Mouse (Mus musculus): ENCODE results near the gene Baiap2. TPM values are rescaled to one million over a fixed set of nuclear protein-coding genes. Genes with fewer than 3 reads are reported as not detected.

The Baiap2 gene
- polyA plus RNA-seq, 1 experiment: 27.4 TPM

DNA sequence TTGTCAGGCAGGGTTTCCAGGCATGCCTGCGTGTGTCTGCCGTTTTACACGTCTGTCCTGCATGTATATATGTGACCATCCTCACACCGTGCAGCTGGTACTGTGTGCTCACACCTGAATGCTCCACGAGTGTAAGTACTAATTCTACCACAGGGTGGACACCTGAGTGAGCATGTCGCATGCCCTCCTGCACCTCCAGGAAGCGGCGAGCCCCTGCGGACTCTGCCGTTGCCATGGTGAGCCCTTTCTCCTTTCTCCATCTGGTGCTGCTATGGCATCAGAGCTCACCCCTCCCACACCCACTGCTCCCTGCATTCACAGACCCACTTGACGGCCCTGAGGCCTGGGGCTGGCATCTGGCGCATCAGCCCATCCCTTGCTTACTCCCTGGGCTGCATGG lies 80.3 kb downstream of the Baiap2 start:
- no peak overlapping the region for H3K27ac ChIP-seq (ENCODE audit: insufficient read depth, low read length)
- no peak overlapping the region for H3K4me3 ChIP-seq (ENCODE audit: insufficient read depth, low read length)
- H3K4me1 ChIP-seq (ENCODE audit: control insufficient read depth, insufficient read depth, low read length): no peaks in the 10 kb centered on the region
- no peak for TF ChIP-seq CTCF (IDR thresholded peaks at IDR 0.05; ENCODE audit: borderline replicate concordance, insufficient read depth, low read length)
- TF ChIP-seq POLR2A (IDR thresholded peaks at IDR 0.05; ENCODE audit: low read depth, low read length): no peak

DNA sequence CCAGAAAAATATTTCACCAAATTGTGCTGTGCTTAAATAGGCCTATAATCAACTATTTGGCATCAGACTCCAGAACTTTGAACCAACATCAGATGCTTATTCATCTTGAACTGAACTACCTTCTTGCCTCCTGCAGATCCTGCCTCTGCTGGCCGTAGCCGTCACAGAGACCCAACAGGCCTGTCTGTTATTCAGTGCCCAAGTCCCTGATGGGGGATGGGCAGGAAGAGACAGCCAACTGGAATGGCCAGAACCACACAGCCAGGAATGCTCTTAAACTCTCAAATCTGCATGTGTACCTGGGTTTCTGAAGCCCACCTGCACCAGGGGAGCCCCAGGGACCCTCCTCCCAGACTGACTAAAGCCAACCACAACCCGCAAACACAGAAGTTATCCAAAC lies 84.4 kb downstream of the Baiap2 start:
- no peak overlapping the region for H3K4me3 ChIP-seq (ENCODE audit: insufficient read depth, low read length)
- H3K27ac ChIP-seq (ENCODE audit: insufficient read depth, low read length): no peak overlapping the region
- TF ChIP-seq POLR2A (IDR thresholded peaks at IDR 0.05; ENCODE audit: low read depth, low read length) (no peak), CTCF (IDR thresholded peaks at IDR 0.05; ENCODE audit: borderline replicate concordance, insufficient read depth, low read length) (no peak)
- no peaks in the 10 kb centered on the region for H3K4me1 ChIP-seq (ENCODE audit: control insufficient read depth, insufficient read depth, low read length)

DNA sequence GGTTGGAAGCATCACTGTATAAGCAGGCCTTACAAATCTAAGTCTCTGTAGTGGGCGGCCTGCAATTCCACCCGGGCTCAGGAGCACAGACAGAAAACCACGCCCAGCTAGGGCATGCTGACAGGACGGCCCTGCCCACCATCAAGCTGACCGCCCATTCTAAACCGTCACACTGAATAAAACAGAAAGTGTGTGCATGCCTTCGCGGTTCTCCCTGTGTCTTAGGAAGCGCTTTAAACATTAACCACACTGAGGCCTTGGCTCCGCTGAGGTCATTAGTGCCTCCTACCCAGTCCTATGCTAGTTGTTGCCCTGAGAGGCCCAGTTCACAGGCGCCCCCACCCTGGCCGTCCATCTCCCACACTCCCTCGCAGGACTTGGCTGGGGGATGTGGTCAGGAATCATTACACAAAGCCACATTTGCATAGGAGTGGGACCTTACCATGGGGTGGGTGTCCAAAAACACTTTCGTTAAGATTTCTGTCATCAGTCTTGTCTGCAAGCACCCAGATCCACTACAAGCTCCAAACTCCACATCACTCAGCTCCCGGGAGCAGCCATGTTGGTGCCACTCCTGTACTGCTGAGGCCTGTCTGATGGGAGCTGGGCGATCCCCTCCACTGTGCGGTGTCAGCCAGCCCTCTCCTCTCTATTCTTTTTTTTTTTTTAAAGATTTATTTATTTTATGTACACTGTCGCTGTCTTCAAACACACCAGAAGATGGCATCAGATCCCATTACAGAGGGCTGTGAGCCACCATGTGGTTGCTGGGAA lies 85.9 kb downstream of the Baiap2 start:
- Histone ChIP-seq H3K4me1 (ENCODE audit: control insufficient read depth, insufficient read depth, low read length) (no peaks in the 10 kb centered on the region), H3K4me3 (ENCODE audit: insufficient read depth, low read length) (no peak overlapping the region), H3K27ac (ENCODE audit: insufficient read depth, low read length) (no peak overlapping the region)
- no peak for TF ChIP-seq CTCF (IDR thresholded peaks at IDR 0.05; ENCODE audit: borderline replicate concordance, insufficient read depth, low read length)
- TF ChIP-seq POLR2A (IDR thresholded peaks at IDR 0.05; ENCODE audit: low read depth, low read length): no peak

DNA sequence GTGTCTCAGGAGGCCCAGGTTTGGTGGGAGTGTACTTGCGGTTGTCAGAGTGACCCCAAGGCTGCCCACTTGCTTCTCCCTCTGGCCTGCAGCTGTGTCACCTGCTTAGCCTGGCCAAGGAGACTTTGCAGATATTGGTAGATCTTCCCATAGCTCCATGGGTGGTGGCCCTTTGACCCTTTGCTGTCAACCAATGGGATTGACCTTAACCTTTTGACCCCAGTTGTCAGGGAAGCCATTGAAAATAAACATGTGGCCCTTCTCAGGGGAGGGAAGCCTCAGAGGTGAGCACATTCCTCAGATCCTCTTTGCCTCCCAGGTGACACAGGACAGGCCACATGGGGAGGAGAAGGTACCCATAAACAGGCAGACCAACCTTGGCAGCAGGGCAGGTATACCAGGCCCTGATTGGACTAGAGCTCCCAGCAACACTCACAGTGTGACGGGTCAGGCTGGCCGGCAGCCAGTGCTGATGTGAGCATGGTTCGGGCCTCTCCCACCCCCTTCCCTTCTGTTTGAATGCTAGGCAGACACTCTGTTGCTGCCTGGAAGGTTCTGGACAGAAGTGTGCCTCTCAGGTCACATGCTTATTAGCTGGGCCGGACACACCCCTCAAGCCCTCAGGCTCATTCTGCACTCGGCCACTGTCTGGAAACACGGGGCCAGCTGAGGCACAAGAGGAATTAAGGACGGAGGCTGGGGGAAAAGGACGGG lies 87.0 kb downstream of the Baiap2 start:
- Histone ChIP-seq H3K4me3 (ENCODE audit: insufficient read depth, low read length) (no peak overlapping the region), H3K4me1 (ENCODE audit: control insufficient read depth, insufficient read depth, low read length) (no peaks in the 10 kb centered on the region), H3K27ac (ENCODE audit: insufficient read depth, low read length) (no peak overlapping the region)
- no peak for TF ChIP-seq POLR2A (IDR thresholded peaks at IDR 0.05; ENCODE audit: low read depth, low read length)
- no peak for TF ChIP-seq CTCF (IDR thresholded peaks at IDR 0.05; ENCODE audit: borderline replicate concordance, insufficient read depth, low read length)

DNA sequence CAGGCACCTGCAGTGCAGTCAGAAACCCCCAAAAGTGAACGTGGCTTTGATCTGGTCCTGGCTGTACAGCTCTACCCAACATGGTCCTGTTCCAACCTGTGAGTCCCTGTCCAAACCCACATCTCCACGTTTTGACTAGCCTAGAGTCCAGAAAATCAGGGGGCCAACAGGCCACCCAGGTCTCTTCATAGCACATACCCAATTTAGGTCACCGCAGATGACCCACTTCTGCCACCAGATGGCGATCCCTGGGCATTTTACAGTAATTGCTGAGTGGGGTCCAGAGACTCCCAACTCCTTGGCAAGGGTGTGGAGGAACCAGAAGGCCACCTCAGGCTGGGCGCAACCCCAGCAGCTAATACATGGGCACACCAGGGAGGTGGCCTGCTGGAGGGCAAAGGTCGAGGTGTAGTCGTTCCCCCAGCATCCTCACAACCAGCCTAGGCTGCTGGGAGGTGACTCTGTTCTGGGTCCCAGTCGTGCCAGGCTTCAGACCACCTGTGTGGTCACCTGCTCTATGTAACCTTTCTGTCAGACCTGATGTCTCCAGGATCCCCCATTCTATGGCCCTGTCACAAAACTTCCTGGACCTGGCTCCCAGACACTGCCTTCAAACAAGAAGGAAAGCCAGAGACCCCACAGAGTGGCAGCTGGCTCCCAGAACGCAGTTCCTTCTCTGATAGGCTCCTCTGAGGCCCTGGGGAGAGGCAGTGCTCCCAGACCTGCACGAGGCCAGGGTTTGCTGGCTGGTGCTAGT lies 87.8 kb downstream of the Baiap2 start:
- TF ChIP-seq POLR2A (IDR thresholded peaks at IDR 0.05; ENCODE audit: low read depth, low read length): no peak
- peak; percentile 38 for TF ChIP-seq CTCF (IDR thresholded peaks at IDR 0.05; ENCODE audit: borderline replicate concordance, insufficient read depth, low read length)
- Histone ChIP-seq H3K4me1 (ENCODE audit: control insufficient read depth, insufficient read depth, low read length) (no peaks in the 10 kb centered on the region), H3K27ac (ENCODE audit: insufficient read depth, low read length) (no peak overlapping the region), H3K4me3 (ENCODE audit: insufficient read depth, low read length) (no peak overlapping the region)

DNA sequence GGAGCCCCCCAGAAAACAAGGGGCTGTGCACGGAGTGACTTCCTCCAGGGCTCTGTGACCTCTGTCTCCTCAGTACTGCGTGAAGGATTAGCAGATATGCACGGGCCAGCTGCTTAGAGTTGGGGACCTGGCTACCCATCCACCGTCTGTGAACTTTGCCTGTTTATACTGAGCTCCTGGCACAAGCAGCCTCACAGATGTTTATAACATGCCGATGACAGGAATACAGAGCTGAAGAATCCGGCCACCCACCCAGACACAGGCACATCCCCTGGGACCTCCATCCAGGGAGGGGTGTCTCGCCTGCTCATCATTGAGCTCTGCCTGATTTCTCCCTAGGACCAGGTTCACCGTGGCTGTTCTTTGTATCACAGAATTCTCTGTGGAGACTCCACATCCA lies 89.5 kb downstream of the Baiap2 start:
- no peak for TF ChIP-seq CTCF (IDR thresholded peaks at IDR 0.05; ENCODE audit: borderline replicate concordance, insufficient read depth, low read length)
- no peak for TF ChIP-seq POLR2A (IDR thresholded peaks at IDR 0.05; ENCODE audit: low read depth, low read length)
- Histone ChIP-seq H3K4me3 (ENCODE audit: insufficient read depth, low read length) (no peak overlapping the region), H3K27ac (ENCODE audit: insufficient read depth, low read length) (no peak overlapping the region), H3K4me1 (ENCODE audit: control insufficient read depth, insufficient read depth, low read length) (no peaks in the 10 kb centered on the region)

DNA sequence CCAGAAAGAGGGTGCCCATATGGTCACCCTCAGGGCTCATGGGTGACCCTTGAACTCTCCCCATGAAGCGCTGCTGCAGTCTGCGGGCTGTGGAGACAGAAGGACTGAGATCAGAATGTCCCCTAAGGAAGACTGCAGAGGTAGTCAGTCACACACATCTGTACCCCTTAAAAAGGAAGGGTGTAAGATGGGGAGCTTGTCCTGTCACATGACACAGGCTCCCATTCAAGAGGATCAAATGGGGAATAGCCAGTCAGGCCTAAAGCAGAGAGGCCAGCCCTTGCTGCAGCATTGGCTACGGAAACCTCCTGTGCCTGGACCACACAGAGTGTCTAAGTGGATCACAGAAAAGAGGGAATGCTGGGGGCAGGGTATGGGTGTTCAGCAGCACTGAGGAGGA lies 90.9 kb downstream of the Baiap2 start:
- TF ChIP-seq POLR2A (IDR thresholded peaks at IDR 0.05; ENCODE audit: low read depth, low read length) (no peak), CTCF (IDR thresholded peaks at IDR 0.05; ENCODE audit: borderline replicate concordance, insufficient read depth, low read length) (no peak)
- no peaks in the 10 kb centered on the region for H3K4me1 ChIP-seq (ENCODE audit: control insufficient read depth, insufficient read depth, low read length)
- no peak overlapping the region for H3K27ac ChIP-seq (ENCODE audit: insufficient read depth, low read length)

DNA sequence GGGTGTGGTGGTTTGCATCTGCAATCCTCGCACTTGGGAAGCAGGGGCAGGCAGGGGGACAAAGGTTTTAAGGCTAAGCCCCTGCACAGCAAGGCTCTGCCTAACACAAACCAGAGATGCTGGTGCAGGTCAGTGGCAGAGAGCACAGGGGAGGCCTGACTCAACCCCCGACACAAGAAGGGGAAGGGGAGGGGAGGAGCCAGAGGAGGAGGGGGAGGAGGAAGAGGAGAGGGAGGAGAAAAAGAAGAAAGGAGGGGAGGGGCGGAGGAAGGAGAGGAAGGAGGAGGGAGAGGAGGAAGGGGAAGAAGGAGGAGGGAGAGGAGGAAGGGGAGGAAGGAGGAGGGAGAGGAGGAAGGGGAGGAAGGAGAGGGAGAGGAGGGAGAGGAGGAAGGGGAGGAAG lies 91.7 kb downstream of the Baiap2 start:
- Histone ChIP-seq H3K4me1 (ENCODE audit: control insufficient read depth, insufficient read depth, low read length) (no peaks in the 10 kb centered on the region), H3K27ac (ENCODE audit: insufficient read depth, low read length) (no peak overlapping the region), H3K4me3 (ENCODE audit: insufficient read depth, low read length) (no peak overlapping the region)
- TF ChIP-seq POLR2A (IDR thresholded peaks at IDR 0.05; ENCODE audit: low read depth, low read length) (no peak), CTCF (IDR thresholded peaks at IDR 0.05; ENCODE audit: borderline replicate concordance, insufficient read depth, low read length) (no peak)

More for the DNA sequence above, 90.9 kb downstream of the Baiap2 start:
- no peak overlapping the region for H3K4me3 ChIP-seq (ENCODE audit: insufficient read depth, low read length)

DNA sequence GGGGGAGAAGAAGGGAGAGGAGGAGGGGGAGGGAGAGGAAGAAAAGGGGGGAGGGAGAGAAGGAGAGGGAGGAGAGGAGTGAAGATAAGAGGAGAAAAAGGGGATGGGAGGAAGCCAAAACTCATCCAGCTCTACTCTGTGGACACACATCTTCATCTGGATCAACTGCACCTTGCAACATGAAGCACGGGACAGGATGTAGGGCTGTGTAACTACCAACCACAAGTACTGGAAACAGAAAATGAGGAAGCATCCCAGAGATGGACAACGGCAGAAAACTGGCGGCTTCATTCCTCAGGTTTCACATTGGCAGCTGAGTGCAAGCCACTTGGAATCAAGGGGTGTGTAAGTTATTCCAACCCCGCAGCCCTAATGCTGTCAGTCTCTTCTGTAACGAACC lies 92.2 kb downstream of the Baiap2 start:
- no peak overlapping the region for H3K4me3 ChIP-seq (ENCODE audit: insufficient read depth, low read length)
- no peak overlapping the region for H3K27ac ChIP-seq (ENCODE audit: insufficient read depth, low read length)
- H3K4me1 ChIP-seq (ENCODE audit: control insufficient read depth, insufficient read depth, low read length): no peaks in the 10 kb centered on the region
- TF ChIP-seq CTCF (IDR thresholded peaks at IDR 0.05; ENCODE audit: borderline replicate concordance, insufficient read depth, low read length) (no peak), POLR2A (IDR thresholded peaks at IDR 0.05; ENCODE audit: low read depth, low read length) (no peak)
